Comparison of ENCODE assay signal across 8 mouse cellular contexts in genomic region chr4:95558271-95558888, GRCm38 (mm10). TPM values are rescaled to one million over a fixed set of nuclear protein-coding genes. Genes with fewer than 3 reads are reported as not detected.
A peak's percentile ranks its signal among the peaks of the same experiment; 100 is the strongest.
DNase-seq lines count a peak whose midpoint lies in the region; ATAC-seq lines count a peak whose summit lies in the region.

No protein-coding gene starts in this region.

- no peak for ATAC-seq in forebrain, embryonic 16.5 days

- DNase-seq in left cerebral cortex, postnatal 10 days (ENCODE audit: extremely low spot score in 1 of 2, low spot score in 2 of 2): peak; percentile 39 to 44
- DNase-seq in left cerebral cortex, adult 11 months (ENCODE audit: low spot score): no peak
- peak; percentile 63 for DNase-seq in adrenal gland, postnatal 10 days
- DNase-seq in kidney, adult 11 months: peak; percentile 17
- peak; percentile 68 for DNase-seq in lung, postnatal 10 days
- DNase-seq in thymus, postnatal 36 days: no peak
- DNase-seq in thymus, postnatal 4 days: no peak

- no peaks in the 10 kb centered on the region for H3K9me3 ChIP-seq in forebrain, embryonic 16.5 days (ENCODE audit: control insufficient read depth, low read length)

- peaks cover 18% of the 10 kb centered on the region for H3K4me1 ChIP-seq in forebrain, embryonic 16.5 days (replicated peaks; ENCODE audit: control insufficient read depth, insufficient read depth, low read length)

- H3K36me3 ChIP-seq in forebrain, embryonic 16.5 days (ENCODE audit: control insufficient read depth, insufficient read depth): no peaks in the 10 kb centered on the region

- no peak overlapping the region for H3K4me2 ChIP-seq in forebrain, embryonic 16.5 days (ENCODE audit: low read length)

- H3K9ac ChIP-seq in forebrain, embryonic 16.5 days (replicated peaks; ENCODE audit: low read depth, low read length): no peak overlapping the region

- H3K4me3 ChIP-seq in forebrain, embryonic 16.5 days (replicated peaks; ENCODE audit: low read length): no peak overlapping the region

- peak overlapping the region; percentile 76; the same call in 1 of the 2 replicates for H3K27ac ChIP-seq in forebrain, embryonic 16.5 days (ENCODE audit: low read length)

- intact Hi-C loops in left cerebral cortex, postnatal 10 days (cut with DNase I): loop anchor here (5.0 kb wide), 2 partner anchors 304 to 506 kb away; partner anchors contain the start of gene Jun

- H3K27me3 ChIP-seq in forebrain, embryonic 16.5 days (replicated peaks; ENCODE audit: control insufficient read depth, insufficient read depth, low read length): no peaks in the 10 kb centered on the region

- WGBS in forebrain, embryonic 16.5 days: 21% methylated on average over 4 of the region's 4 CpGs

RNA-seq across cellular contexts. Expression of gene Fggy, which starts 1.1 kb away (rescaled TPM):
- total RNA-seq in left cerebral cortex, postnatal 10 days (2021): 10 to 100 TPM; 11.1 to 20.4 TPM
- total RNA-seq in adrenal gland, postnatal 10 days (2021): 10 to 100 TPM; 44.1 to 57.7 TPM
- 5.6 and 6.7 TPM in 2 replicates for polyA plus RNA-seq in forebrain, embryonic 16.5 days (2015; fragmentation: Nextera tagmentation; extraction: Ambion mirVana)

Comparison
In these comparisons a context has a peak if more than half of its experiments do, and no peak if none do; other contexts are left out.
1. DNase-seq: peak in left cerebral cortex, postnatal 10 days (2 of 2), adrenal gland, postnatal 10 days (single experiment), kidney, adult 11 months (single experiment) and lung, postnatal 10 days (single experiment); none in left cerebral cortex, adult 11 months (single experiment), thymus, postnatal 36 days (0 of 2) and thymus, postnatal 4 days (single experiment).